Mouse (Mus musculus): ENCODE results near the gene Slc23a4. TPM values are rescaled to one million over a fixed set of nuclear protein-coding genes. Genes with fewer than 3 reads are reported as not detected.
A peak's percentile ranks its signal among the peaks of the same experiment; 100 is the strongest.

Slc23a4 gene
- polyA plus RNA-seq, 1 experiment from 2014 or later: 8.4 TPM

DNA sequence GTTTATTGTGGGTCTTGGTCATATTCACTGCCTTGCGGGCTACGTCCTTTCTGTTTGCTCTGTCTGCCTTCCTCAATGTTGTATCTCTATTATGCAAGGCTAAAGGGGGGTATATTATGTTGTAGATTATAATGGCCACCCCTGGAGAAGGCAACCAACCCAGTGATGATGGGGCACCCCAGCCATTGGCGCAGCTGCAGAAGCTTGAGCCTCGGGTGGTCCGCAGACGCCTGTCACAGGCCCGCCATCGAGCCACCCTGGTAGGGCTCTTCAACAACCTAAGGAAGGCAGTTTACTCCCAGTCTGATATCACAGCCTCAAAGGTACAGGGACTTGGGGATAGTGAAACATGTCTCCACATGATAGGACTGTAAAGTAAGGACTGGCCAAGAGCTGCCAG is 60.6 kb downstream of the Slc23a4 start:
- H3K4me1 ChIP-seq (replicated peaks): no peaks in the 10 kb centered on the region
- 91% methylated on average over 8 of the region's 8 CpGs for WGBS
- H3K36me3 ChIP-seq: no peaks in the 10 kb centered on the region
- no peak overlapping the region for H3K4me2 ChIP-seq (replicated peaks)
- no peaks in the 10 kb centered on the region for H3K9me3 ChIP-seq
- no peak overlapping the region for H3K27ac ChIP-seq
- H3K4me3 ChIP-seq (replicated peaks): no peak overlapping the region
- ATAC-seq: no peak
- no peak overlapping the region for H3K9ac ChIP-seq
- H3K27me3 ChIP-seq (replicated peaks): no peaks in the 10 kb centered on the region

GRCm38 (mm10) chr6:34927156-34927555 is 61.0 kb downstream of the Slc23a4 start:
- H3K27ac ChIP-seq: no peak overlapping the region
- no peaks in the 10 kb centered on the region for H3K36me3 ChIP-seq
- 42% methylated on average over 4 of the region's 4 CpGs for WGBS
- no peak overlapping the region for H3K4me2 ChIP-seq (replicated peaks)
- ATAC-seq: no peak
- H3K9me3 ChIP-seq: no peaks in the 10 kb centered on the region
- no peak overlapping the region for H3K9ac ChIP-seq
- H3K4me1 ChIP-seq (replicated peaks): no peaks in the 10 kb centered on the region
- H3K27me3 ChIP-seq (replicated peaks): no peaks in the 10 kb centered on the region
- no peak overlapping the region for H3K4me3 ChIP-seq (replicated peaks)

DNA sequence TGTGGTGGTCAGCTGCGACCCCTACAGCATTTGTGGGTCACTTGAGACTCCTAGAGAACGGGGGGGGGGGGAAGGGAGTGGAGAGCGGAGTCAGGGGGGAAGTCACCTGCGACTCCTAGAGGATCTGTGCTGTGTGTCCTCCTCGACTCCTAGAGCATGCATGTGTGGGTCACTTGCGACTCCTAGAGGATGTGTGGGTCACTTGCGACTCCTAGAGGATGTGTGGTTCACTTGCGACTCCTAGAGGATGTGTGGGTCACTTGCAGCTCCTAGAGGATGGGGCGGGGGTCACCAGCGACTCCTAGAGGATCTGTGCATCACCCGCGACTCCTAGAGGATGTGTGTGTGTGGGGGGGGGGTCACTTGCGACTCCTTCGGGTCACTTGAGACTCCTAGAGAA is 66.3 kb downstream of the Slc23a4 start:
- H3K9ac ChIP-seq: no peak overlapping the region
- no peaks in the 10 kb centered on the region for H3K9me3 ChIP-seq
- no peak overlapping the region for H3K4me2 ChIP-seq (replicated peaks)
- no peaks in the 10 kb centered on the region for H3K36me3 ChIP-seq
- H3K27me3 ChIP-seq (replicated peaks): no peaks in the 10 kb centered on the region
- no peak overlapping the region for H3K4me3 ChIP-seq (replicated peaks)
- ATAC-seq: no peak
- no peak overlapping the region for H3K27ac ChIP-seq
- WGBS: 63% methylated on average over 14 of the region's 14 CpGs
- H3K4me1 ChIP-seq (replicated peaks): no peaks in the 10 kb centered on the region

- no peak overlapping the region for H3K4me3 ChIP-seq (replicated peaks)
- H3K27ac ChIP-seq: no peak overlapping the region
- 94% methylated on average over 12 of the region's 12 CpGs for WGBS
- no peaks in the 10 kb centered on the region for H3K9me3 ChIP-seq
- H3K9ac ChIP-seq: no peak overlapping the region
- no peaks in the 10 kb centered on the region for H3K27me3 ChIP-seq (replicated peaks)
- no peaks in the 10 kb centered on the region for H3K36me3 ChIP-seq
- no peak overlapping the region for H3K4me2 ChIP-seq (replicated peaks)
- H3K4me1 ChIP-seq (replicated peaks): no peaks in the 10 kb centered on the region
- ATAC-seq: no peak
Measured at GRCm38 (mm10) chr6:34920631-34921030, 67.6 kb downstream of the Slc23a4 start.

DNA sequence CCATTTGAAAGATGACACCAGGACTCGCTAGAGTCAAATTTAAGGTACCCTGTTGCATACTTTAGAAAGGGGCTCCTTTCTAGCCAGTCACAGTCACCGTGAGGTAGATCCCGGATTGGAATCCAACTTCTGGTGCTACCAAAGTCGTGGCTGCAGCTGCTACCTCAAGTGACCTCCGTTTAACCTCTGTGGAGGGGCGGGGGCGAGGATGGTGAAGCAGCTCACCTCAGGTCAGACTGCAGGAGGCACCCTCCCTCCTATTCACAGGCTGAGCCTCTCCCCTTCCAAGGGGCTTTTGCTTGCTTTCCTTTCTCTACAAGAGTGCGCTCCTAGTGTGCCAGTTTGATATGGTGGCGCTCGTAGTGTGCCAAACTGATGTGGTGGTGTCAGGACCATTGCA is 68.2 kb downstream of the Slc23a4 start, which contains the start of gene Stra8:
Gene Stra8 (plus strand): TSS at position 208 of the 400 bp plus-strand sequence.
- 43% methylated on average over 10 of the region's 10 CpGs for WGBS
- Histone ChIP-seq H3K36me3 (no peaks in the 10 kb centered on the region), H3K27ac (no peak within 1 kb of the TSS), H3K4me2 (replicated peaks) (no peak within 1 kb of the TSS), H3K4me1 (replicated peaks) (no peaks in the 10 kb centered on the region), H3K9ac (no peak within 1 kb of the TSS), H3K27me3 (replicated peaks) (no peaks in the 10 kb centered on the region), H3K4me3 (replicated peaks) (no peak within 1 kb of the TSS), H3K9me3 (no peaks in the 10 kb centered on the region)
- ATAC-seq: no peak

GRCm38 (mm10) chr6:34919146-34919545 is 69.1 kb downstream of the Slc23a4 start:
- H3K9me3 ChIP-seq: no peaks in the 10 kb centered on the region
- ATAC-seq: no peak
- H3K4me2 ChIP-seq (replicated peaks): no peak overlapping the region
- whole genome bisulfite sequencing: 76% methylated on average over 7 of the region's 7 CpGs
- H3K27ac ChIP-seq: no peak overlapping the region
- H3K4me1 ChIP-seq (replicated peaks): no peaks in the 10 kb centered on the region
- no peak overlapping the region for H3K4me3 ChIP-seq (replicated peaks)
- no peaks in the 10 kb centered on the region for H3K27me3 ChIP-seq (replicated peaks)
- no peaks in the 10 kb centered on the region for H3K36me3 ChIP-seq
- H3K9ac ChIP-seq: no peak overlapping the region

DNA sequence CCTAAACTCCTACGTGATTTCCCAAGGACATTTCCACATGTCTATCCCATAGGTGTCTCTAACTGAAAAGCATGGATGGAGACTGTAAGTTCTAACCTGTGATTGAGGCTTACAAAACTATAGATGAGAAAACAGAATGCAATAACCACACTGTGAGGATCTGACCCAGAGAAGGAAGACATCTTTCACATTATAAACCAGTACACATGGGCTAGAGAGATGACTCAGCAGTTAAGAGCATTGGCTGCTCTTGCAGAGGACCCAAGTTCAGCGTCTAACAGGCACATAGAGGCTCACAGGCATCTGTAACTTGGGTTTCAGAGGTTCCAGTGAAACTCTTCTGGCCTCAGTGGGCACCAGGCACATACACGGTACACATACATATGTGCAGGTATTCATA is 73.7 kb downstream of the Slc23a4 start:
- H3K36me3 ChIP-seq: no peaks in the 10 kb centered on the region
- no peak overlapping the region for H3K9ac ChIP-seq
- no peaks in the 10 kb centered on the region for H3K9me3 ChIP-seq
- no peak for ATAC-seq
- 79% methylated on average over 3 of the region's 3 CpGs for WGBS
- H3K4me3 ChIP-seq (replicated peaks): no peak overlapping the region
- no peak overlapping the region for H3K4me2 ChIP-seq (replicated peaks)
- no peaks in the 10 kb centered on the region for H3K27me3 ChIP-seq (replicated peaks)
- H3K27ac ChIP-seq: no peak overlapping the region
- H3K4me1 ChIP-seq (replicated peaks): 0 out of 2 replicates have a peak, but pooled peaks cover 6% of the 10 kb centered on the region

DNA sequence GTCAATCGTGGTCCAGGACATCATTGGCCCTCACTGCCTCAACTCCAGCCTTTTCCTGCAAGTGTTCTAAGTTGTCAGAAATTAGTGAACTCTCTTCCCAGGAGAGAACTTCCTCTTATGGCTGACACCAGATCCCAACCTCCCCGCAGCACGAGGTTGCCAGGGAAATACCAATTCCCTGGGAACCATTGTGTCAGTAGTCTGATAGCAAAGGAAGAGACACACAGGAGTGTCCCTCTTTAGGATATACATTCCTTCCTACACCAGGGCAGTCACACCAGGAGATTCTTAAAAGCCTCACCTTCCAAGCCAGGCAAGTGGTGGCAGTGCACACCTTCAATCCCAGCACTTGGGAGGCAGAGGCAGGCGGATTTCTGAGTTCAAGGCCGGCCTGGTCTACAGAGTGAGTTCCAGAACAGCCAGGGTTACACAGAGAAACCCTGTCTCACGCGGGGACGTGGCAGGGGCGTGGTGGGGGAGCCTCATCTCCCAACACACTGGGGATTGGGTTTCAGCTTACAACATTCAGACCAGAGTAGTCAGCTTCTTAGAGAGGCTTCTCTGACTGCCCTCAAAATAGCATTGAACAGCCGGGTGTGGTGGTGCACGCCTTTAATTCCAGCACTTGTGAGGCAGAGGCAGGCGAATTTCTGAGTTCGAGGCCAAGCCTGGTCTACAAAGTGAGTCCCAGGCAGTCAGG is 74.7 kb downstream of the Slc23a4 start:
- no peaks in the 10 kb centered on the region for H3K9me3 ChIP-seq
- H3K4me3 ChIP-seq (replicated peaks): no peak overlapping the region
- H3K27ac ChIP-seq: no peak overlapping the region
- no peak overlapping the region for H3K9ac ChIP-seq
- H3K4me1 ChIP-seq (replicated peaks): 0 out of 2 replicates have a peak, but pooled peaks cover 6% of the 10 kb centered on the region
- H3K27me3 ChIP-seq (replicated peaks): no peaks in the 10 kb centered on the region
- no peak overlapping the region for H3K4me2 ChIP-seq (replicated peaks)
- H3K36me3 ChIP-seq: no peaks in the 10 kb centered on the region
- WGBS: 83% methylated on average over 13 of the region's 13 CpGs
- no peak for ATAC-seq

- ATAC-seq: peak; percentile 97
- H3K4me3 ChIP-seq (replicated peaks): peak within 1 kb of the TSS; percentile 71
- under 1% methylated on average over 63 of the region's 64 CpGs for WGBS
- no peaks in the 10 kb centered on the region for H3K27me3 ChIP-seq (replicated peaks)
- 0 out of 2 replicates have a peak, but pooled peaks cover 6% of the 10 kb centered on the region for H3K4me1 ChIP-seq (replicated peaks)
- no peaks in the 10 kb centered on the region for H3K36me3 ChIP-seq
- H3K4me2 ChIP-seq (replicated peaks): peak within 1 kb of the TSS; percentile 86
- no peaks in the 10 kb centered on the region for H3K9me3 ChIP-seq
- H3K9ac ChIP-seq: peak within 1 kb of the TSS; percentile 62
- peak within 1 kb of the TSS; percentile 71 for H3K27ac ChIP-seq
Measured at GRCm38 (mm10) chr6:34910371-34911219, 77.6 kb downstream of the Slc23a4 start, which contains the start of gene Wdr91. Gene Wdr91 (minus strand): TSS chr6:34910876.

DNA sequence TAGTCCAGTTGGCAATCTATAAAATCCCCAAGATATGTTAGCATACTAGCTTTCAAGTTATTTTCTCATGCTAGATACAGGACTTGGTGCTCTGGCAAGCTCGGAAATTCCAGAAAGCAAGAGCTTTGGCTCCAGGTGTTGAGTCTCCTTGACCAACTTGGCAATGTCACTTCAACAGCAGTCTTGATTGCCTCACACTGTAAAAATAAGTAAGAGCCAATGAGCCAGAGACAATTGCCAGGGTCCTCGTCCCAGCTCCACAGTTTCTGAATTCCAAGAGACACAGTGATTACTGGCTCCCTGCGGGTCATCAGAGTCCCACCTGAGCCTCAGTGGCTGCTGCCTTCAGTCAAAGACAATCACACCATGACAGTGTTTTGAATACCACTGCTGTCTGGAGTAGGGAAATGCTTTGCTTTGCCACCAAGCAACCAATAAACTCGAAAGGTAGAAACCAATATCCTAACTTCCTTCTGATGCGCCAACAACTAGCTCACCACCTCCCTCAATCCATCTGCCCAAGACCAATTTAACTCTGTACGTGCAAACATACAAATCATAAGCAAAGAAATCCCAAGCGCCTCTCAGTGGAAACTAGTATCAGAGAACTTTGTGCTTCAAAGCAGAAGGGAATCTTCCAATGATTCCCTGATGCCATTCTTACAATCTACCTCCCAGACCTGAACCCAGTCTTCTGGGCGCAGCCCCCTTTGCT is 78.4 kb downstream of the Slc23a4 start:
- ATAC-seq: no peak
- H3K4me3 ChIP-seq (replicated peaks): peak overlapping the region; percentile 71
- peak overlapping the region; percentile 86 for H3K4me2 ChIP-seq (replicated peaks)
- H3K36me3 ChIP-seq: peaks cover 4% of the 10 kb centered on the region; the same call in 1 of the 2 replicates
- 45% methylated on average over 8 of the region's 8 CpGs for WGBS
- H3K4me1 ChIP-seq (replicated peaks): 0 out of 2 replicates have a peak, but pooled peaks cover 6% of the 10 kb centered on the region
- H3K9ac ChIP-seq: peak overlapping the region; percentile 62
- H3K27me3 ChIP-seq (replicated peaks): no peaks in the 10 kb centered on the region
- no peak overlapping the region for H3K27ac ChIP-seq
- H3K9me3 ChIP-seq: no peaks in the 10 kb centered on the region

GRCm38 (mm10) chr6:34907696-34908260 is 80.4 kb downstream of the Slc23a4 start:
- H3K9me3 ChIP-seq: no peaks in the 10 kb centered on the region
- no peak overlapping the region for H3K9ac ChIP-seq
- ATAC-seq: no peak
- peaks cover 4% of the 10 kb centered on the region; the same call in 1 of the 2 replicates for H3K36me3 ChIP-seq
- H3K27ac ChIP-seq: no peak overlapping the region
- no peak overlapping the region for H3K4me3 ChIP-seq (replicated peaks)
- 85% methylated on average over 18 of the region's 18 CpGs for WGBS
- H3K27me3 ChIP-seq (replicated peaks): no peaks in the 10 kb centered on the region
- no peak overlapping the region for H3K4me2 ChIP-seq (replicated peaks)
- H3K4me1 ChIP-seq (replicated peaks): 0 out of 2 replicates have a peak, but pooled peaks cover 6% of the 10 kb centered on the region

Measured in intestine, embryonic 15.5 days (tissue).